ENCODE assay signal across 9 mouse cellular contexts in genomic region chr6:126154372-126154982, GRCm38 (mm10). TPM values are rescaled to one million over a fixed set of nuclear protein-coding genes. Genes with fewer than 3 reads are reported as not detected.
A peak's percentile ranks its signal among the peaks of the same experiment; 100 is the strongest.
DNase-seq lines count a peak whose midpoint lies in the region; ATAC-seq and TF ChIP-seq lines count a peak whose summit lies in the region.
"Had no signal": no experiment of that assay in that cellular context is flagged by ENCODE, and none has a peak within 500 bp of the region (broad histone marks: within the 10 kb centered on the region; RNA-seq: fewer than 3 reads in every experiment).

No protein-coding gene starts in this region.

- H3K4me1 ChIP-seq in forebrain, postnatal 0 days (ENCODE audit: insufficient read depth) = no peaks in the 10 kb centered on the region
- peaks cover 17% of the 10 kb centered on the region for H3K4me1 ChIP-seq in forebrain, embryonic 10.5 days
- no peaks in the 10 kb centered on the region for H3K4me1 ChIP-seq in embryonic facial prominence, embryonic 14.5 days (ENCODE audit: control insufficient read depth, insufficient read depth, low read length)

- POLR2A ChIA-PET in Patski (lab: Charles Lee) = no interaction called here

- no peak for ATAC-seq in forebrain, postnatal 0 days
- no peak for ATAC-seq in Patski
- ATAC-seq in embryonic facial prominence, embryonic 14.5 days (ENCODE audit: low read depth) = no peak
- ATAC-seq in CD4-positive, CD25-positive, alpha-beta regulatory T cell, adult 4 months = no peak
- no peak for ATAC-seq in granulocyte monocyte progenitor cell, adult 5-6 weeks (replicated peaks; ENCODE audit: poor library complexity, severe bottlenecking)

- H3K27me3 ChIP-seq in forebrain, postnatal 0 days (ENCODE audit: insufficient read depth, low read length) = no peaks in the 10 kb centered on the region
- peaks cover 48% of the 10 kb centered on the region for H3K27me3 ChIP-seq in forebrain, embryonic 10.5 days (ENCODE audit: poor library complexity, severe bottlenecking)
- peaks cover 14% of the 10 kb centered on the region for H3K27me3 ChIP-seq in Patski
- no peaks in the 10 kb centered on the region for H3K27me3 ChIP-seq in embryonic facial prominence, embryonic 14.5 days (replicated peaks; ENCODE audit: control insufficient read depth, insufficient read depth, low read length)

- no peaks in the 10 kb centered on the region for H3K9me3 ChIP-seq in forebrain, postnatal 0 days (ENCODE audit: low read length)
- no peaks in the 10 kb centered on the region for H3K9me3 ChIP-seq in forebrain, embryonic 10.5 days
- H3K9me3 ChIP-seq in embryonic facial prominence, embryonic 14.5 days (ENCODE audit: control insufficient read depth, low read length) = no peaks in the 10 kb centered on the region

- no peak overlapping the region for H3K9ac ChIP-seq in forebrain, postnatal 0 days
- no peak overlapping the region for H3K9ac ChIP-seq in embryonic facial prominence, embryonic 14.5 days (ENCODE audit: low read depth, low read length)

- DNase-seq in forebrain, postnatal 0 days = no peak
- no peak for DNase-seq in forebrain, embryonic 10.5 days (ENCODE audit: extremely low spot score, low spot score)
- no peak for DNase-seq in Patski (ENCODE audit: low read depth, low spot score)
- peak; percentile 76 for DNase-seq in embryonic facial prominence, embryonic 14.5 days (ENCODE audit: low spot score)
- peak; percentile 68 for DNase-seq in kidney, postnatal 10 days
- DNase-seq in gastrocnemius, postnatal 25 days = no peak

- in situ Hi-C loops in Patski (cut with MboI; ENCODE audit: low pct_unique_long_range_greater_than_20kb) = loop anchor here (5.0 to 10.0 kb wide), 5 partner anchors 197 to 410 kb away; no protein-coding TSS in a partner anchor

- no peak overlapping the region for H3K4me3 ChIP-seq in forebrain, postnatal 0 days (ENCODE audit: low read depth, low read length)
- H3K4me3 ChIP-seq in forebrain, embryonic 10.5 days = no peak overlapping the region
- no peak overlapping the region for H3K4me3 ChIP-seq in embryonic facial prominence, embryonic 14.5 days (ENCODE audit: low read depth, low read length)
- H3K4me3 ChIP-seq: erythroblast, embryonic 14.5 days had no signal

- TF ChIP-seq CTCF in forebrain, postnatal 0 days (IDR thresholded peaks at IDR 0.05; ENCODE audit: low read depth) = peak; percentile 70
- TF ChIP-seq CTCF in Patski (IDR thresholded peaks at IDR 0.05) = peak; percentile 88

- no peaks in the 10 kb centered on the region for H3K36me3 ChIP-seq in forebrain, postnatal 0 days (ENCODE audit: insufficient read depth)
- H3K36me3 ChIP-seq in forebrain, embryonic 10.5 days (replicated peaks) = no peaks in the 10 kb centered on the region; the same call in 1 of the 2 replicates
- no peaks in the 10 kb centered on the region for H3K36me3 ChIP-seq in embryonic facial prominence, embryonic 14.5 days (ENCODE audit: control insufficient read depth, insufficient read depth, low read length)

- H3K4me2 ChIP-seq in forebrain, postnatal 0 days (ENCODE audit: low read depth) = no peak overlapping the region
- H3K4me2 ChIP-seq in embryonic facial prominence, embryonic 14.5 days (ENCODE audit: low read depth, low read length) = no peak overlapping the region

- CTCF ChIA-PET in Patski (lab: Charles Lee) = interaction anchor here (1.0 to 1.5 kb wide), 7 partner anchors 8 to 332 kb away, joined by 3 to 7 read pairs (median 3); partner anchors contain the start of gene Ntf3

- no peak overlapping the region for H3K27ac ChIP-seq in forebrain, postnatal 0 days (ENCODE audit: low read depth, low read length)
- no peak overlapping the region for H3K27ac ChIP-seq in forebrain, embryonic 10.5 days
- no peak overlapping the region for H3K27ac ChIP-seq in embryonic facial prominence, embryonic 14.5 days (replicated peaks; ENCODE audit: low read depth, low read length)

- 48% methylated on average over 8 of the region's 8 CpGs for WGBS in forebrain, postnatal 0 days
- 47% methylated on average over 8 of the region's 8 CpGs for WGBS in forebrain, embryonic 10.5 days
- WGBS in embryonic facial prominence, embryonic 14.5 days = 34% methylated on average over 8 of the region's 8 CpGs

RNA-seq across cellular contexts. Expression of gene Ntf3, which starts 12.2 kb away (rescaled TPM):
- 13.8 and 14.4 TPM in 2 replicates for total RNA-seq in forebrain, postnatal 0 days (2014; rRNA removed)
- polyA plus RNA-seq in forebrain, postnatal 0 days (2015; fragmentation: Nextera tagmentation; extraction: Ambion mirVana) = 14.1 and 15.9 TPM in 2 replicates
- polyA plus RNA-seq in forebrain, embryonic 10.5 days (2016; fragmentation: Nextera tagmentation; extraction: Ambion mirVana) = 6.6 and 6.7 TPM in 2 replicates
- polyA plus RNA-seq in Patski (2021) = not detected
- 10.9 and 12.4 TPM in 2 replicates for polyA plus RNA-seq in embryonic facial prominence, embryonic 14.5 days (2014; fragmentation: Nextera tagmentation; extraction: Ambion mirVana)
- polyA plus RNA-seq in CD4-positive, CD25-positive, alpha-beta regulatory T cell, adult 4 months (2017; shearing (Covaris generic)) = not detected
- not detected in 2 replicates for total RNA-seq in granulocyte monocyte progenitor cell, adult 5-6 weeks (2014; fragmentation: Nextera tagmentation)
- total RNA-seq in granulocyte monocyte progenitor cell, adult 5-6 weeks (2017) = not detected in 2 replicates
- 1 to 10 TPM; 1.2 to 1.4 TPM for total RNA-seq in gastrocnemius, postnatal 25 days (2021)
- polyA plus RNA-seq: erythroblast, embryonic 14.5 days had no signal

Comparison
In these comparisons a context has a peak if more than half of its experiments do, and no peak if none do; other contexts are left out.
1. DNase-seq: peak in embryonic facial prominence, embryonic 14.5 days (single experiment) and kidney, postnatal 10 days (single experiment); none in forebrain, postnatal 0 days (single experiment), forebrain, embryonic 10.5 days (single experiment), Patski (single experiment) and gastrocnemius, postnatal 25 days (single experiment).